Mouse (Mus musculus): ENCODE data around the gene Gpr18.

DNA sequence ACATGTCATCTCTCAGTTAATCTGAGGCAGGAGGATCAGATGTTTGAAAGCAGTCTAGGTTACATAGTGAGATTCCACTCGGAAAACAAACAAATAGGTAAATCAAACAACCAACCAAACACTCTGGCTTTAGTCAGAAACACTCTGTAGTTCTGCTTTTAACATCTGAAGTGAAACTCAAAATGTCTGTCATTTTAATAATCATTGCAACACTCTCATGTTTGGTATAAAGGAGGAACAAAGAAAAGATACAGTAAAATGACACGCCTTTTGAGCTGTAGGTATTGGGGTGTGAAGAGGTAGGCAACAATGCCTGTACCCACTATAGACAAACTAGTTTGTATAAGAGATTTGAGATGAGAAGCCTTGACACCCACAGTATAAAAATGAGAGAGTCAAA lies 42.4 kb downstream of the Gpr18 start:
- TF ChIP-seq POLR2A (IDR thresholded peaks at IDR 0.05; ENCODE audit: borderline replicate concordance, extremely low read depth, low read depth, low read length) (no peak), CTCF (IDR thresholded peaks at IDR 0.05; ENCODE audit: insufficient read depth, low read length) (no peak)
